Comparison of ENCODE assay signal across 8 mouse cellular contexts in genomic region chr5:23782051-23782810, GRCm38 (mm10). TPM values are rescaled to one million over a fixed set of nuclear protein-coding genes. Genes with fewer than 3 reads are reported as not detected.
DNase-seq lines count a peak whose midpoint lies in the region; ATAC-seq and TF ChIP-seq lines count a peak whose summit lies in the region.

No protein-coding gene starts in this region.

- WGBS in heart, embryonic 13.5 days, result 37% methylated on average over 8 of the region's 8 CpGs
- WGBS in hindbrain, embryonic 14.5 days, result 54% methylated on average over 8 of the region's 8 CpGs
- 57% methylated on average over 8 of the region's 8 CpGs for WGBS in midbrain, embryonic 14.5 days

- no peaks in the 10 kb centered on the region for H3K9me3 ChIP-seq in heart, embryonic 13.5 days
- H3K9me3 ChIP-seq in MEL (replicated peaks; ENCODE audit: insufficient read depth, low read length), result no peaks in the 10 kb centered on the region
- H3K9me3 ChIP-seq in hindbrain, embryonic 14.5 days (ENCODE audit: control insufficient read depth, low read length), result no peaks in the 10 kb centered on the region
- no peaks in the 10 kb centered on the region for H3K9me3 ChIP-seq in midbrain, embryonic 14.5 days (ENCODE audit: control insufficient read depth, low read length)

- TF ChIP-seq EP300 in MEL (IDR thresholded peaks at IDR 0.05; ENCODE audit: low read depth in 1 of 2, low read length in 2 of 2), result no peak

- H3K36me3 ChIP-seq in heart, embryonic 13.5 days, result peaks cover 10% of the 10 kb centered on the region; the same call in 1 of the 2 replicates
- peaks cover 6 to 19% of the 10 kb centered on the region in 2 experiments for H3K36me3 ChIP-seq in MEL (ENCODE audit: control insufficient read depth in 1 of 2, insufficient read depth in 2 of 2, low read length in 2 of 2)
- H3K36me3 ChIP-seq in hindbrain, embryonic 14.5 days (replicated peaks; ENCODE audit: control insufficient read depth, insufficient read depth), result 0 out of 2 replicates have a peak, but pooled peaks cover 8% of the 10 kb centered on the region
- H3K36me3 ChIP-seq in midbrain, embryonic 14.5 days (ENCODE audit: control insufficient read depth, insufficient read depth, low read length), result 0 out of 2 replicates have a peak, but pooled peaks cover under 1% of the 10 kb centered on the region

- H3K27ac ChIP-seq in heart, embryonic 13.5 days (replicated peaks), result peak overlapping the region; percentile 60; the same call in 1 of the 2 replicates
- H3K27ac ChIP-seq in MEL (ENCODE audit: control insufficient read depth, low read depth, low read length), result no peak overlapping the region; the same call in 1 of the 2 replicates
- H3K27ac ChIP-seq in hindbrain, embryonic 14.5 days, result no peak overlapping the region
- no peak overlapping the region for H3K27ac ChIP-seq in midbrain, embryonic 14.5 days (replicated peaks; ENCODE audit: low read depth, low read length)

- no peak for TF ChIP-seq CTCF in MEL (IDR thresholded peaks at IDR 0.05 in 2 of 3, conservative IDR thresholded peaks at IDR 0.05 in 1 of 3; ENCODE audit: control insufficient read depth in 1 of 3, insufficient read depth in 1 of 3, low read depth in 2 of 3, low read length in 3 of 3, poor library complexity in 1 of 3, severe bottlenecking in 1 of 3)

- peaks cover 53% of the 10 kb centered on the region for H3K79me2 ChIP-seq in MEL (ENCODE audit: control insufficient read depth, insufficient read depth, low read length, poor library complexity)

- no peak for ATAC-seq in heart, embryonic 13.5 days (ENCODE audit: extremely low read depth, insufficient number of reproducible peaks, low FRiP score, low TSS enrichment)
- no peak for ATAC-seq in hindbrain, embryonic 14.5 days (ENCODE audit: low FRiP score)
- ATAC-seq in midbrain, embryonic 14.5 days (ENCODE audit: low FRiP score, low TSS enrichment), result no peak
- no peak for ATAC-seq in frontal cortex, adult (ENCODE audit: low TSS enrichment)

- DNase-seq in heart, adult 9 months (ENCODE audit: low spot score in 2 of 2), result no peak
- DNase-seq in MEL (ENCODE audit: low read depth, low spot score), result peak; percentile 67
- no peak for DNase-seq in hindbrain, embryonic 14.5 days (ENCODE audit: low spot score)
- no peak for DNase-seq in midbrain, embryonic 14.5 days
- DNase-seq in spleen, adult 18-20 months, result no peak
- no peak for DNase-seq in frontal cortex, postnatal 36 days (ENCODE audit: low spot score in 2 of 2)

- H3K4me2 ChIP-seq in heart, embryonic 13.5 days, result peak overlapping the region; percentile 87
- H3K4me2 ChIP-seq in hindbrain, embryonic 14.5 days (replicated peaks), result peak overlapping the region; percentile 76
- peak overlapping the region; percentile 64 for H3K4me2 ChIP-seq in midbrain, embryonic 14.5 days (ENCODE audit: low read length)

- no peak for TF ChIP-seq POLR2A in MEL (IDR thresholded peaks at IDR 0.05; ENCODE audit: control insufficient read depth in 1 of 2, insufficient read depth in 1 of 2, low read depth in 1 of 2, low read length in 2 of 2, poor library complexity in 1 of 2)

- TF ChIP-seq RAD21 in MEL (IDR thresholded peaks at IDR 0.05; ENCODE audit: low read depth, low read length), result no peak

- H3K4me3 ChIP-seq in heart, embryonic 13.5 days, result peak overlapping the region; percentile 83
- peak overlapping the region; percentile 79 to 98 for H3K4me3 ChIP-seq in MEL (ENCODE audit: control insufficient read depth in 1 of 2, insufficient read depth in 1 of 2, low read depth in 2 of 2, low read length in 2 of 2)
- peak overlapping the region; percentile 70 for H3K4me3 ChIP-seq in hindbrain, embryonic 14.5 days (replicated peaks; ENCODE audit: low read length)
- H3K4me3 ChIP-seq in midbrain, embryonic 14.5 days (replicated peaks; ENCODE audit: low read depth, low read length), result peak overlapping the region; percentile 78

- H3K4me1 ChIP-seq in heart, embryonic 13.5 days, result peaks cover 25% of the 10 kb centered on the region
- peaks cover 12 to 13% of the 10 kb centered on the region in 2 experiments for H3K4me1 ChIP-seq in MEL (ENCODE audit: control insufficient read depth in 1 of 2, insufficient read depth in 2 of 2, low read length in 2 of 2)
- H3K4me1 ChIP-seq in hindbrain, embryonic 14.5 days (replicated peaks; ENCODE audit: control insufficient read depth, insufficient read depth, low read length), result peaks cover 4% of the 10 kb centered on the region
- 0 out of 2 replicates have a peak, but pooled peaks cover 4% of the 10 kb centered on the region for H3K4me1 ChIP-seq in midbrain, embryonic 14.5 days (ENCODE audit: control insufficient read depth, insufficient read depth, low read length)

- H3K27me3 ChIP-seq in heart, embryonic 13.5 days (replicated peaks), result no peaks in the 10 kb centered on the region
- no peaks in the 10 kb centered on the region for H3K27me3 ChIP-seq in MEL (ENCODE audit: control insufficient read depth in 1 of 2, insufficient read depth in 2 of 2, low read length in 2 of 2)
- H3K27me3 ChIP-seq in hindbrain, embryonic 14.5 days (ENCODE audit: control insufficient read depth, insufficient read depth, low read length), result no peaks in the 10 kb centered on the region
- no peaks in the 10 kb centered on the region for H3K27me3 ChIP-seq in midbrain, embryonic 14.5 days (ENCODE audit: control insufficient read depth, insufficient read depth, low read length)

- H3K9ac ChIP-seq in heart, embryonic 13.5 days, result peak overlapping the region; percentile 90
- peak overlapping the region; percentile 90 for H3K9ac ChIP-seq in MEL (ENCODE audit: control insufficient read depth, low read depth, low read length, poor library complexity, severe bottlenecking)
- peak overlapping the region; percentile 78 for H3K9ac ChIP-seq in hindbrain, embryonic 14.5 days
- H3K9ac ChIP-seq in midbrain, embryonic 14.5 days (replicated peaks; ENCODE audit: low read length), result peak overlapping the region; percentile 69; the same call in 1 of the 2 replicates

TF ChIP-seq in MEL, 35 proteins besides CTCF, POLR2A, EP300 and RAD21 (continues in another document):
- TF ChIP-seq ETS1 (IDR thresholded peaks at IDR 0.05; ENCODE audit: low read depth, low read length) (no peak), ZNF384 (IDR thresholded peaks at IDR 0.05; ENCODE audit: low read depth, low read length) (no peak), MAZ (IDR thresholded peaks at IDR 0.05; ENCODE audit: low read depth, low read length) (no peak), ZKSCAN1 (IDR thresholded peaks at IDR 0.05; ENCODE audit: low read depth, low read length) (no peak), POLR2AphosphoS5 (IDR thresholded peaks at IDR 0.05; ENCODE audit: borderline replicate concordance, low read depth, low read length) (no peak), TAL1 (IDR thresholded peaks at IDR 0.05; ENCODE audit: low read length) (no peak), MEF2A (IDR thresholded peaks at IDR 0.05; ENCODE audit: extremely low read depth, insufficient replicate concordance, low read depth, low read length, poor library complexity, severe bottlenecking) (no peak), POLR2AphosphoS2 (IDR thresholded peaks at IDR 0.05; ENCODE audit: low read length) (no peak), USF2 (IDR thresholded peaks at IDR 0.05; ENCODE audit: borderline replicate concordance in 1 of 2, insufficient read depth in 1 of 2, low read depth in 1 of 2, low read length in 2 of 2) (no peak), CHD2 (IDR thresholded peaks at IDR 0.05; ENCODE audit: low read length) (no peak), GATA1 (IDR thresholded peaks at IDR 0.05; ENCODE audit: low read depth, low read length) (no peak), ELF1 (IDR thresholded peaks at IDR 0.05; ENCODE audit: low read depth, low read length) (no peak), JUND (IDR thresholded peaks at IDR 0.05; ENCODE audit: low read depth, low read length) (peak; percentile 90; the same call in 1 of the 2 replicates), E2F4 (IDR thresholded peaks at IDR 0.05; ENCODE audit: borderline replicate concordance, low read depth, low read length) (no peak), MYC (IDR thresholded peaks at IDR 0.05; ENCODE audit: low read depth, low read length) (0 out of 2 replicates have a peak, but pooled peaks have one; percentile 4), MYB (IDR thresholded peaks at IDR 0.05; ENCODE audit: low read depth, low read length) (no peak), MAFK (IDR thresholded peaks at IDR 0.05; ENCODE audit: borderline replicate concordance, low read depth, low read length) (no peak), SMC3 (IDR thresholded peaks at IDR 0.05; ENCODE audit: low read depth, low read length) (no peak), NELFE (IDR thresholded peaks at IDR 0.05; ENCODE audit: low read depth, low read length) (no peak), ZMIZ1 (IDR thresholded peaks at IDR 0.05; ENCODE audit: low read depth, low read length) (no peak), GABPA (IDR thresholded peaks at IDR 0.05; ENCODE audit: low read depth, low read length) (no peak), NRF1 (IDR thresholded peaks at IDR 0.05; ENCODE audit: insufficient read depth, low read depth, low read length, poor library complexity, severe bottlenecking) (no peak), MXI1 (IDR thresholded peaks at IDR 0.05; ENCODE audit: low read depth, low read length) (peak; percentile 23; the same call in 1 of the 2 replicates), ZC3H11A (IDR thresholded peaks at IDR 0.05; ENCODE audit: low read depth, low read length) (no peak), SIN3A (IDR thresholded peaks at IDR 0.05; ENCODE audit: low read length) (0 out of 2 replicates have a peak, but pooled peaks have one; percentile 66), HCFC1 (IDR thresholded peaks at IDR 0.05; ENCODE audit: low read depth, low read length) (0 out of 2 replicates have a peak, but pooled peaks have one; percentile 9)

RNA-seq across cellular contexts. Expression of gene Pus7, which starts 1.3 kb away (rescaled TPM):
- 21.1 and 21.4 TPM in 2 replicates for polyA plus RNA-seq in heart, embryonic 13.5 days (2015; fragmentation: Nextera tagmentation; extraction: Ambion mirVana)
- 80.6 and 95.8 TPM in 2 replicates for total RNA-seq in MEL (2012; rRNA removed)
- 100 to 1,000 TPM in 1 of 2 experiments, not detected in 1; 142 TPM for polyA plus RNA-seq in MEL (2012; ENCODE audit: insufficient read depth in 1 of 2, insufficient read length in 2 of 2, low read depth in 1 of 2, low replicate concordance in 2 of 2, missing spikeins in 1 of 2)
- 15.3 and 16.2 TPM in 2 replicates for polyA plus RNA-seq in hindbrain, embryonic 14.5 days (2014; fragmentation: Nextera tagmentation; extraction: Ambion mirVana)
- 11.7 and 15.2 TPM in 2 replicates for polyA plus RNA-seq in midbrain, embryonic 14.5 days (2014; fragmentation: Nextera tagmentation; extraction: Ambion mirVana)

RNA-seq across cellular contexts. Expression of gene Rint1, which starts 5.3 kb away (rescaled TPM):
- polyA plus RNA-seq in heart, embryonic 13.5 days (2015; fragmentation: Nextera tagmentation; extraction: Ambion mirVana), result 26.1 and 27.6 TPM in 2 replicates
- total RNA-seq in MEL (2012; rRNA removed), result 31.9 and 42.5 TPM in 2 replicates
- polyA plus RNA-seq in MEL (2012; ENCODE audit: insufficient read depth in 1 of 2, insufficient read length in 2 of 2, low read depth in 1 of 2, low replicate concordance in 2 of 2, missing spikeins in 1 of 2), result 100 to 1,000 TPM in 1 of 2 experiments, 10 to 100 TPM in 1; 48.8 to 419 TPM
- 25.8 and 28.8 TPM in 2 replicates for polyA plus RNA-seq in hindbrain, embryonic 14.5 days (2014; fragmentation: Nextera tagmentation; extraction: Ambion mirVana)
- 26.2 and 29.8 TPM in 2 replicates for polyA plus RNA-seq in midbrain, embryonic 14.5 days (2014; fragmentation: Nextera tagmentation; extraction: Ambion mirVana)
